In genomic region chr1:34569876-34570275, GRCm38 (mm10) we compare ENCODE assay signal across 20 mouse cellular contexts. TPM values are rescaled to one million over a fixed set of nuclear protein-coding genes. Genes with fewer than 3 reads are reported as not detected.
DNase-seq lines count a peak whose midpoint lies in the region.
"Had no signal": no experiment of that assay in that cellular context is flagged by ENCODE, and none has a peak within 500 bp of the region (broad histone marks: within the 10 kb centered on the region; RNA-seq: fewer than 3 reads in every experiment).

No protein-coding gene starts in this region.

- DNase-seq in A20 (ENCODE audit: low read depth, low spot score) = peak; percentile 17
- peak; percentile 74 for DNase-seq in ES-CJ7 (ENCODE audit: low read depth, low spot score)
- peak; percentile 79 for DNase-seq in ZHBTc4 (ENCODE audit: low read depth, low spot score)
- no peak for DNase-seq in spleen, postnatal 14 days (ENCODE audit: low spot score in 2 of 2)
- DNase-seq in layer of hippocampus, postnatal 25 days (ENCODE audit: extremely low spot score in 1 of 2, low spot score in 1 of 2) = no peak
- DNase-seq in adrenal gland, adult 8-10 months = no peak
- DNase-seq: adrenal gland, adult 2 months; adrenal gland, postnatal 14 days; adrenal gland, postnatal 36 days; B cell, adult 2 months; cerebellum, adult 18-20 months; cerebellum, adult 8-10 months; cerebellum, adult 9-11 months; cerebellum, postnatal 14 days; cerebellum, postnatal 36 days; embryo, embryonic 11 days had no signal

RNA-seq across cellular contexts. Expression of gene Prss40, which starts 9.1 kb away (rescaled TPM):
- total RNA-seq in layer of hippocampus, postnatal 25 days (2021) = not detected
- total RNA-seq in adrenal gland, adult 8-10 months (2022) = not detected
- total RNA-seq: adrenal gland, adult 2 months; adrenal gland, postnatal 14 days; adrenal gland, postnatal 36 days; CH12.LX; common myeloid progenitor, adult 5-6 weeks; ES-E14; MEL had no signal

RNA-seq across cellular contexts. Expression of gene Amer3, which starts 9.6 kb away (rescaled TPM):
- 10 to 100 TPM; 41.3 to 42.0 TPM for total RNA-seq in layer of hippocampus, postnatal 25 days (2021)
- total RNA-seq in adrenal gland, adult 8-10 months (2022) = 1 to 10 TPM in 3 of 4 experiments, under 1 TPM in 1; 0.77 to 1.6 (median 1.2) TPM
- total RNA-seq: common myeloid progenitor, adult 5-6 weeks; ES-E14; MEL had no signal

RNA-seq across cellular contexts. Expression of gene Cfc1, which starts 34.4 kb away (rescaled TPM):
- not detected for total RNA-seq in layer of hippocampus, postnatal 25 days (2021)
- total RNA-seq in adrenal gland, adult 8-10 months (2022) = not detected
- total RNA-seq: adrenal gland, adult 2 months; adrenal gland, postnatal 14 days; adrenal gland, postnatal 36 days; CH12.LX; common myeloid progenitor, adult 5-6 weeks; MEL had no signal

Comparison
In these comparisons a context has a peak if more than half of its experiments do, and no peak if none do; other contexts are left out.
1. DNase-seq: peak in A20 (single experiment), ES-CJ7 (single experiment) and ZHBTc4 (single experiment); none in spleen, postnatal 14 days (0 of 2), layer of hippocampus, postnatal 25 days (0 of 2) and adrenal gland, adult 8-10 months (single experiment).
2. RNA of gene Amer3, which starts 9.6 kb away (total RNA-seq): 41.3 to 42.0 TPM in layer of hippocampus, postnatal 25 days; 0.77 to 1.6 TPM in adrenal gland, adult 8-10 months; every median in the first group is over 10 times any median in the second.